Mouse (Mus musculus) spleen, adult 2 months (tissue): ENCODE results near the gene Col6a3.

Experiments used
- CTCF ChIP-seq: fragments of 200-500 bp; IDR thresholded peaks from 2 replicates; pipeline ENCODE4 v1.5.1; 2011; ENCODE audit warnings: mild to moderate bottlenecking, inconsistent platforms; ENCODE audit not compliant: insufficient read depth, insufficient read length, insufficient replicate concordance; ENCODE audit errors: extremely low read depth
- POLR2A ChIP-seq: fragments of 200-500 bp; IDR thresholded peaks from 2 replicates; pipeline ENCODE4 v1.6.1; 2011; ENCODE audit warnings: low read depth, low read length, inconsistent platforms

DNA sequence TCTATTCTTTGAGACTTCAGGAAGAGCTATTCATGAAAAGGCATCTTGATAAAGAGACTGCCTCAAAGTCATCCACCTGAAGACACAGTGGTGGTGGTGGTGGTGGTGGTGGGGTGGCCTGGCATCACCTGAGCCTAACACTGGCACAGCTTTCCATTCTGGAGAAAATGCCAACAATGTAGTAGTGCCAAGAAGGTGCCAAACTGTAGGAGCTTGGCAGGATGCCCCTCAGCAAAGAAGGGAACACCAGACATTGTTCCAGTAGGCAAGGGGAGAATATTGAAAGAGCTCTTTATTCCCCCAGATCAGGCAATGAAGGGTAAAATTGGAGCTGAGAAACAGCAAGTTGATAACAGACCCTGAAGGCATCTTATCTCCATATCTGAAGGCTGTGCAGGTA lies 121.8 kb downstream of the Col6a3 start:
- TF ChIP-seq CTCF (no peak), POLR2A (no peak)
